Mouse (Mus musculus) G1E (cell line): Measurements from ENCODE around the gene Aars2.

Experiments used
- CTCF ChIP-seq: IDR thresholded peaks from 2 replicates; pipeline ENCODE4 v1.5.1; 2012; ENCODE audit warnings: low read depth, low read length, inconsistent platforms, mixed read lengths
- GATA1 ChIP-seq: IDR thresholded peaks from 2 replicates; pipeline ENCODE4 v1.6.1; 2012; ENCODE audit warnings: borderline replicate concordance, low read length, inconsistent platforms, mixed read lengths
- TAL1 ChIP-seq: conservative IDR thresholded peaks from 2 replicates; pipeline ENCODE4 v1.6.1; 2012; ENCODE audit warnings: low read depth, low read length, inconsistent platforms, mixed read lengths

GRCm38 (mm10) chr17:45526571-45526970 is 19.9 kb downstream of the Aars2 start:
- TF ChIP-seq CTCF (no peak), TAL1 (no peak), GATA1 (no peak)
